Comparison of ENCODE assay signal across 7 mouse cellular contexts in the genomic region with DNA sequence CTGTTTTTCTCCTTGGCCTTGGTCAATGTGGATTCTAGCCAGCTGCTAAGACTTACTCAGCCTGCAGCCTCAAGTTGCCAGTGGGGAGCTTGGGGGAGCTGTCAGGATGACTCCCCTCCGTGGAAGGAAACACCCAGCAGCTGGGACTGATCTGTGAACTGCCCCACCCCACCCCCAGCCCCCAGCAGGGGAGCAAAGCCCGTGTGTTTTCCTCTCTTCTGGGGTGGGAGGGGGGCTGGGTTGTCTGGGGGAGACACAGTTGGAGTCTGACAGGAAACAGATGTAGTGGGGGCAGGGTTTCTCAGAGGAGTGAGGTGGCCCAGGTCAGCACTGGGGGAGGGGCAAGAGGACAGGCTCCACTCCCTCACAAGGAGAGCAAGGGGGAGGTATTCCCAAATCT. TPM values are rescaled to one million over a fixed set of nuclear protein-coding genes. Genes with fewer than 3 reads are reported as not detected.
DNase-seq lines count a peak whose midpoint lies in the region; ATAC-seq and TF ChIP-seq lines count a peak whose summit lies in the region.

No protein-coding gene starts in this region.

- H3K79me2 ChIP-seq in heart, adult 2 months (replicated peaks; ENCODE audit: control insufficient read depth, insufficient read depth, low read length), result no peaks in the 10 kb centered on the region

- intact Hi-C loops in heart, adult 2 months (cut with DNase I), result loop anchor here (2.0 kb wide), 1 partner anchor 26 kb away; no protein-coding TSS in a partner anchor

- no peak overlapping the region for H3K9ac ChIP-seq in heart, adult 2 months (ENCODE audit: low read depth, low read length)
- no peak overlapping the region for H3K9ac ChIP-seq in limb, embryonic 12.5 days (replicated peaks)
- H3K9ac ChIP-seq in midbrain, embryonic 14.5 days (replicated peaks; ENCODE audit: low read length), result no peak overlapping the region

- H3K4me1 ChIP-seq in heart, adult 2 months (ENCODE audit: control insufficient read depth, insufficient read depth, low read length), result peaks cover 6% of the 10 kb centered on the region
- H3K4me1 ChIP-seq in limb, embryonic 12.5 days (replicated peaks), result peaks cover 32% of the 10 kb centered on the region
- H3K4me1 ChIP-seq in midbrain, embryonic 14.5 days (ENCODE audit: control insufficient read depth, insufficient read depth, low read length), result no peaks in the 10 kb centered on the region

- no peak overlapping the region for H3K4me3 ChIP-seq in heart, adult 2 months
- H3K4me3 ChIP-seq in limb, embryonic 12.5 days (replicated peaks), result no peak overlapping the region
- H3K4me3 ChIP-seq in midbrain, embryonic 14.5 days (replicated peaks; ENCODE audit: low read depth, low read length), result no peak overlapping the region

- 15% methylated on average over 2 of the region's 2 CpGs for WGBS in heart, adult 2 months
- WGBS in limb, embryonic 12.5 days, result 0% methylated on average over 2 of the region's 2 CpGs
- WGBS in midbrain, embryonic 14.5 days, result 0% methylated on average over 2 of the region's 2 CpGs

- DNase-seq in urinary bladder, postnatal 14 days (ENCODE audit: low spot score), result peak; percentile 66
- DNase-seq in urinary bladder, postnatal 25 days (ENCODE audit: low spot score), result no peak
- DNase-seq in heart, adult 2 months, result peak; percentile 59 to 66
- DNase-seq in thymus, postnatal 0 days (ENCODE audit: low spot score), result peak; percentile 82
- no peak for DNase-seq in midbrain, embryonic 14.5 days

- no peaks in the 10 kb centered on the region for H3K9me3 ChIP-seq in limb, embryonic 12.5 days
- no peaks in the 10 kb centered on the region for H3K9me3 ChIP-seq in midbrain, embryonic 14.5 days (ENCODE audit: control insufficient read depth, low read length)

- no peaks in the 10 kb centered on the region for H3K36me3 ChIP-seq in heart, adult 2 months (ENCODE audit: control insufficient read depth, insufficient read depth, low read length)
- peaks cover 48% of the 10 kb centered on the region for H3K36me3 ChIP-seq in limb, embryonic 12.5 days
- H3K36me3 ChIP-seq in midbrain, embryonic 14.5 days (ENCODE audit: control insufficient read depth, insufficient read depth, low read length), result no peaks in the 10 kb centered on the region

- H3K4me2 ChIP-seq in limb, embryonic 12.5 days, result no peak overlapping the region
- no peak overlapping the region for H3K4me2 ChIP-seq in midbrain, embryonic 14.5 days (ENCODE audit: low read length)

- peak; percentile 65; the same call in 1 of the 2 replicates for ATAC-seq in limb, embryonic 12.5 days (ENCODE audit: insufficient number of reproducible peaks, insufficient read depth, low FRiP score, low TSS enrichment, low read depth)
- no peak for ATAC-seq in erythroid progenitor cell, adult 5-6 weeks (replicated peaks; ENCODE audit: low FRiP score, poor library complexity, severe bottlenecking)
- no peak for ATAC-seq in midbrain, embryonic 14.5 days (ENCODE audit: low FRiP score, low TSS enrichment)

- no peaks in the 10 kb centered on the region for H3K27me3 ChIP-seq in heart, adult 2 months (ENCODE audit: control insufficient read depth, insufficient read depth, low read length)
- no peaks in the 10 kb centered on the region for H3K27me3 ChIP-seq in limb, embryonic 12.5 days
- H3K27me3 ChIP-seq in midbrain, embryonic 14.5 days (ENCODE audit: control insufficient read depth, insufficient read depth, low read length), result no peaks in the 10 kb centered on the region

- no peak for TF ChIP-seq CTCF in heart, adult 2 months (IDR thresholded peaks at IDR 0.05)

- no peak for TF ChIP-seq POLR2A in heart, adult 2 months (IDR thresholded peaks at IDR 0.05; ENCODE audit: insufficient read depth, low read depth, low read length)

- TF ChIP-seq EP300 in heart, adult 2 months (IDR thresholded peaks at IDR 0.05; ENCODE audit: insufficient read depth, low read depth, low read length), result no peak

- H3K27ac ChIP-seq in heart, adult 2 months, result peak overlapping the region; percentile 23; the same call in 1 of the 2 replicates
- H3K27ac ChIP-seq in limb, embryonic 12.5 days, result peak overlapping the region; percentile 77
- no peak overlapping the region for H3K27ac ChIP-seq in midbrain, embryonic 14.5 days (replicated peaks; ENCODE audit: low read depth, low read length)

RNA-seq across cellular contexts. Expression of a gene that starts 24.5 kb away (rescaled TPM):
- total RNA-seq in heart, adult 2 months (2021), result 100 to 1,000 TPM; 244 to 288 TPM
- 487 and 529 TPM in 2 replicates for polyA plus RNA-seq in heart, adult 2 months (2012; rRNA removed)
- 29.2 and 32.9 TPM in 2 replicates for polyA plus RNA-seq in limb, embryonic 12.5 days (2016; fragmentation: Nextera tagmentation; extraction: Ambion mirVana)
- polyA plus RNA-seq in thymus, postnatal 0 days (2015; fragmentation: Nextera tagmentation; extraction: Ambion mirVana), result 30.4 and 37.2 TPM in 2 replicates
- total RNA-seq in erythroid progenitor cell, adult 5-6 weeks (2015; ENCODE audit: low replicate concordance), result 4.2 and 14.1 TPM in 2 replicates
- total RNA-seq in erythroid progenitor cell, adult 5-6 weeks (2017; ENCODE audit: low replicate concordance), result 0.91 and 1.9 TPM in 2 replicates
- 28.0 and 29.4 TPM in 2 replicates for polyA plus RNA-seq in midbrain, embryonic 14.5 days (2014; fragmentation: Nextera tagmentation; extraction: Ambion mirVana)

RNA-seq across cellular contexts. Expression of a gene that starts 50.4 kb away (rescaled TPM):
- 10 to 100 TPM; 33.5 TPM for total RNA-seq in heart, adult 2 months (2021)
- polyA plus RNA-seq in heart, adult 2 months (2012; rRNA removed), result 27.3 and 39.4 TPM in 2 replicates
- 28.6 and 32.6 TPM in 2 replicates for polyA plus RNA-seq in limb, embryonic 12.5 days (2016; fragmentation: Nextera tagmentation; extraction: Ambion mirVana)
- polyA plus RNA-seq in thymus, postnatal 0 days (2015; fragmentation: Nextera tagmentation; extraction: Ambion mirVana), result 7.6 and 9.0 TPM in 2 replicates
- total RNA-seq in erythroid progenitor cell, adult 5-6 weeks (2015; ENCODE audit: low replicate concordance), result 2.5 and 2.9 TPM in 2 replicates
- 0.61 and 1.3 TPM in 2 replicates for total RNA-seq in erythroid progenitor cell, adult 5-6 weeks (2017; ENCODE audit: low replicate concordance)
- polyA plus RNA-seq in midbrain, embryonic 14.5 days (2014; fragmentation: Nextera tagmentation; extraction: Ambion mirVana), result 8.1 and 13.6 TPM in 2 replicates

Comparison
In these comparisons a context has a peak if more than half of its experiments do, and no peak if none do; other contexts are left out.
1. DNase-seq: peak in urinary bladder, postnatal 14 days (single experiment), heart, adult 2 months (2 of 2) and thymus, postnatal 0 days (single experiment); none in urinary bladder, postnatal 25 days (single experiment) and midbrain, embryonic 14.5 days (single experiment).
2. RNA of a gene that starts 24.5 kb away (polyA plus RNA-seq): 487 to 529 TPM in heart, adult 2 months; 30.4 to 37.2 TPM in thymus, postnatal 0 days, 29.2 to 32.9 TPM in limb, embryonic 12.5 days and 28.0 to 29.4 TPM in midbrain, embryonic 14.5 days; every median in the first group is over 10 times any median in the second.